Mouse (Mus musculus): ENCODE measurements around the gene Pgghg.

The Pgghg gene

DNA sequence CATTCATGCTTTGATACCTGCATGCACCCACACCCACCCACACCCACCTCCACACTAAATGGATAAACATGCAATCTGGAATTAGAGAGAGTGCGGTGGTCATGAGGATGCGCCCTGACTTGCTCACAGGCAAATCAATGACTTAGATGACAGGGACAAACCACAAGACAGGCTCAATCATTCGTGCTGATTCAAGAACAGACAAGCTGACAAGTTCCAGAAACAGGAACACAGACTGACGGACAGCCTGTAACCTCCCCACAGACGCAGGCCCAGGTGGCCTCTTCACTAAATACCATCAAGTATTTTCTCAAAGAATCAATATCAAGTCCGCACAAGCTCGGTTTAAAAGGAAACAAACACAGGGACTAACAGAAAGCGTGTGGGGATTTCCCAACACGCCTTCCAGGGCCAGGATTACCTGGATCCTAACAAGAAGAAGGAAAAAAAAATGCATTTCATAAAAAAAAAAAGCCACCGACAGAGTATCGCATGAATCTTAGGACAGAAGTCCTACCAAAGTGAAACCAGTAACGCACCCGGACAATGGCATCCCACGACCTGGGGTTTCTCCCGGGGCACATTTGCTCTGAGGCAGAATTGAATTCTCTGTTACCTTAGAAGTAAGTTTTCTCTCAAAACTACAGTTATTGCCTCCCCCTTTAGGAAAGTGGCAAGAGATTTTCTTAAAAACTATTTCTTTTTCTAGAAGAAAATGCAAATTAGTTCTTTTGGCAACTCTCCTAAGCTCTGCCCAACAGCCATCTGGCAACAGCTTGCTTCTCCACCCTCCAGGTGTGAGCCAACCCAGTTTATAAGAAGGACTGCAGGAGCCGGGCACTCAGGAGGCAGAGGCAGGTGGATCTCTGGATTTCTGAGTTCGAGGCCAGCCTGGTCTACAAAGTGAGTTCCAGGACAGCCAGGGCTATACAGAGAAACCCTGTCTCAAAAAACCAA, 46.3 kb downstream of the Pgghg start:
- DNase-seq (ENCODE audit: extremely low read depth, low read depth) = no peak

DNA sequence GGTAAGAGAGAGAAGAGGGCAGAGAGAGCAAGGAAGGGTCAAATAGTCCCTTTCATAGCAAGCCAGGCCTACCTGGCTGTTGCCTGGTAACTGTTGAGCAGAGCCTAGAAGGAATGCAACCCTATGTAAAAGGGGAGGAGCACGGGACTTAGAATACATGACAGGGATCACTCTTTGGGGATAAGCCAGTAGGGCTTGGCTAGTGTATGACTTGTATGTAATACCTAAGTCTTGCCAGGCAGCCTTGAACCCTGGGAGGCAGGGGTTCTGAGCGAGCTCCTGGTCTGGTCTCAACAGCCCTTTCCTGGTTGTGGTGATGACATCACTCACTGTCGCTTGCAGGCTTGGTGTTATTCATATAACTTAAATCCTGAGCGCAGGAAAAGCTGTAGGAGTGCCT, 47.8 kb downstream of the Pgghg start:
- DNase-seq (ENCODE audit: extremely low read depth, low read depth) = no peak

DNA sequence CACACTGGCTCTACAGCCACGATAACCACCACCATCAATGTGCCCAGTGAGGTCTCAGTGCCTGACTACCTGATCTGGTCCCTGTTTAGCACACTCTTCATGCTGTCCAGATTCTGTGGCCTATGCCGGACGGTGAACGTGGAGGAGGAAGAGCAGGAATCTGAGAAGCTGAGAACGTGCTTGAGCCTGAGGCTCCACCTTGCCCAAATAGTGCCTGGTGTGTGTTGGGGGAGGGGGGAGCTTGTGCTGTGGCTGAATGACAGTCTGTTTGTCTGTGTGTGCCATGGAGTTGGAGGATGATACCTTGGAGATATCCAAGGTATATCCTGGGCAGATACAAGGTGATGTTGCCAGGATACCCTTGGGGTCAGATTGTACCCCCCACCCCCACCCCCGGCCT, 49.0 kb downstream of the Pgghg start:
- DNase-seq (ENCODE audit: extremely low read depth, low read depth) = no peak

DNA sequence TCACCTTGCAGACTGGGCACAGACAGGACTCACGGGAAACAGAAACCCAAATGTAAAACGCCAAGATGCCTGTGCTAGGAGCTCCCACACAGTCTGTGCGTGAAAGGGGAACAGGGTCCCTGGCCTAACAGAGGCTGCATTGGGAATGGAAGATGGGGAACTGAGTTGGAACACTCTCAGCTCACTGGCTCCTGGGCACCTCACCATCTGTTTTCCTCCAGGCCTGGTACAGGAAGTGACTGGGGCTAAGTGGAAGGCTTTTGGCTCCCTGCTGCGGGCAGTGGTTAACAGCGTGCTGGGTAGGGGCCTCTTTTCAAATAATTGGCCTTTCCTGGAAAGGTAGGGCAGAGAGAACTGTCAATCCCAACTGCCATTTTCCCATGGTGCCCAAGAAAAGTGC, 49.4 kb downstream of the Pgghg start:
- DNase-seq (ENCODE audit: extremely low read depth, low read depth) = no peak

DNA sequence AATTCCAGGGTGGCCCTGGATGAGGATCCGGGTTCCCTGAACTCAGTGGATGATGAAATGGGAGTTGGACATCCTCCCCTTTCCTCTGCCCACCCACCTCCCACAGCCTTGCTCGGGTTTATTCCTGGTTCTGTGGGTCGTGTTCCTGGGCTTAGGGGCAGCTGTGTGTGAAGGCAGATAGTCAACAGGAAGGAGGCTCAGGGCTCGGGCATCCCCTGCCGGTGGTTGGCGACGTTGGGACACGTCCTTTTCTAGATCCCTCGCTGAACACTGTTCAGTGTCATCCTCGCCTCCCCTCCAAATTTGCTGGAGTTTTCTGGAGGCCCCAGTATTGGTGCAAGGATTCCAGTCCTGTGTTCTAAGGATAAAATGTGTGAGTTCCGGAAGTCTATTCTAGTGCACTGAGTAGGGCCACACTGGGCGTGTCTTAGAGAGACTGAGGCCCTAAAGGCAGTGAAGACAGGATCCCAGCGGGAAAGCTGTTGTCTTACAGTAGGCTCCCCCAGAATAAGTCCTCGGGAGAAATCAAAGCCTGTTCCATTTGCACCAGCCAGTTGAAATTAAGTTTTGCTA, 50.0 kb downstream of the Pgghg start:
- no peak for DNase-seq (ENCODE audit: extremely low read depth, low read depth)
